Mouse (Mus musculus): ENCODE measurements around the gene Prelid1.

Prelid1 gene

DNA sequence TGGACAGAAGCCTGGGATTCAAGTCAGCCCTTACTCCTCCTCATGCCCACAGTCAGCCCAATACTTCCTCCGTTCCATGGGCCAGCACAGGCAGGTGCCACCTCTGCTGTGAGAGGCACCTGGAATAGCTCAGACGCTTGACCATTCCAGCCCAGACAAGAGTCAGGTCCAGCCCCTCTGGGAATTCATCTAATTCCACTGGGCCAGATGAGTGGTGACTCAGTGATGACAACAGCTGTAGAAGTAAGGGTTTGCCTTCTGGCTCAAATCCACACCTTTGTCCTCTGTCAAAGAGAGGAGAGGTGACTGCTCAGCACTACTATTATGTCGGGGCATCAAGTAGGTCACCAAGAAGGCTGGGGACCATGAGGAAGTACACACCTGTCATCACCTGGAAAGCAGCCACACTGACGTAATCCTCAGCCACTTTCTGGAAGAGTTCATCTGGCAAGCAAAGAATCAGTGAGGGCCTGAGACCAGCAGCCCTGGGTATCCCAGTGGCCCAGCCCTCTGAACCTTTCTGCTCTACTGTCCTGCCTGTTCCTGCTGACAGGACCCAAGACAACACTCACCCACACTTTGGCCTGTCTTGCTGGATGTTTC, at the start of gene Prelid1:
Gene Prelid1 (plus strand): TSS at position 570 of the 603 bp plus-strand sequence.
- DNase-seq (ENCODE audit: low spot score in 2 of 2): no peak

DNA sequence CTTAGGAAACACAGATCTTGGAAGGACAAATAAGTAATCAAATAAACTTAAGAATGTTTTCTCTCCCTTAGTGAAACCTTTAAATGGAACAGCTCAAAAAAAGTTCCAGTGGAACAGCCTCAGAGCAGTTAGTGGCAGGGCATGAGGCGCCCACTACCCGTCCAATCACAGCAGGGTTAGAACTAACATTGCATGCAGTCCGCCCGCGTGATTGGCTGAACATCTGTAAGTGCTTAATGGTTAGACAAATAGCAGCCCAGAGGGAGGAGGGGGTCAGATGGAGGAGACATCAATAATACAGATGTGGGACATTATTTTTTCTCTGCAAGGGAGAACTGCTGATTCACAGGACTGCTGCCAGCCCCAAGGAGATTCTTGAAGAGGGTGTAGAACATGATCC, 43.1 kb upstream of the Prelid1 start:
- DNase-seq (ENCODE audit: low spot score in 2 of 2): no peak

GRCm38 (mm10) chr13:55277646-55278045, 42.7 kb upstream of the Prelid1 start:
- DNase-seq (ENCODE audit: low spot score in 2 of 2): no peak

DNA sequence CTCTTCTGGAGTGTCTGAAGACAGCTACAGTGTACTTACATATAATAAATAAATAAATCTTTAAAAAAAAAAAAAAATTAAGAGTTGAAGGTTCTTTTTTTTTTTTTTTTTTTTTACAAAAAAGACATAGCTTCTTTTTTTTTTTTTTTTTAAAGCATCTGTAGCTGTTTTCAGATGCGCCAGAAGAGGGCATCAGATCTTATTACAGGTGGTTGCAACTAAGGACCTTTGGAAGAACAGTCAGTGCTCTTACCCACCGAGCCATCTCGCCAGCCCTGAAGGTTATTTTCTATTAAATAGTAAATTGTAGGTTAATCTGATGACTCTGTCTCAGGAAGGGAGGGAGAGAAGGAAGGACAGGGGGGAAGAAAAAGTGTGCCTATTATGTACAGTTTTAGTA, 31.4 kb upstream of the Prelid1 start:
- DNase-seq (ENCODE audit: low spot score in 2 of 2): no peak

GRCm38 (mm10) chr13:55296760-55297159, 23.5 kb upstream of the Prelid1 start:
- DNase-seq (ENCODE audit: low spot score in 2 of 2): no peak

- no peak for DNase-seq (ENCODE audit: low spot score in 2 of 2)
Measured at GRCm38 (mm10) chr13:55300913-55301312, 19.4 kb upstream of the Prelid1 start.

GRCm38 (mm10) chr13:55312028-55312630, 8.2 kb upstream of the Prelid1 start:
- no peak for DNase-seq (ENCODE audit: low spot score in 2 of 2)

- no peak for DNase-seq (ENCODE audit: low spot score in 2 of 2)
Measured at GRCm38 (mm10) chr13:55313051-55313450, 7.2 kb upstream of the Prelid1 start.

DNA sequence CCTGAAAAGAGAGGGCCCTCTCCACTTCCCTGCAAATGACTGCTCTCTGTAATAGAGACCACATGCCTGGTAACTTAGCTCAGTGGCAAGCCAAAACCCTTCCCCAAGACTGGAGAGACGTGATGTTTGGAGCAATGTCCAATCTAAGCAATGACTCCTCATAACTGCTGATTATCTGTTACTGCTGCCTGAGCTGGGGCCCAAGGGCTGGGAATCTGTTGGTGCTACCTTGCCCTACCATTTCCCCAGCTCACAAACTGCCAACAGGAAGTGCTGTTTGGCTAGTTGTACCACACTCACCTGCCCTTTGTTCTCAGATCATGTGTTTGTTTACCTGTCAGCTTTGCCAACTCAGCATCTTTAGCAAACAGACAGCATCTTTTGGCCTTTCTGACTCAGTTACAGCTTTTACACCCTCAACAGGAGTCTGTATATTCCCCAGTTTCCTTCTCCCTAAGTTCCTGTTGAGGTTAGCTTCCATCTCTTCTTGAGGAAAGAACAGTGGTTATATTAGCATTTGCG, 5.3 kb upstream of the Prelid1 start:
- no peak for DNase-seq (ENCODE audit: low spot score in 2 of 2)

GRCm38 (mm10) chr13:55318351-55318750, 1.9 kb upstream of the Prelid1 start:
- DNase-seq (ENCODE audit: low spot score in 2 of 2): no peak

DNA sequence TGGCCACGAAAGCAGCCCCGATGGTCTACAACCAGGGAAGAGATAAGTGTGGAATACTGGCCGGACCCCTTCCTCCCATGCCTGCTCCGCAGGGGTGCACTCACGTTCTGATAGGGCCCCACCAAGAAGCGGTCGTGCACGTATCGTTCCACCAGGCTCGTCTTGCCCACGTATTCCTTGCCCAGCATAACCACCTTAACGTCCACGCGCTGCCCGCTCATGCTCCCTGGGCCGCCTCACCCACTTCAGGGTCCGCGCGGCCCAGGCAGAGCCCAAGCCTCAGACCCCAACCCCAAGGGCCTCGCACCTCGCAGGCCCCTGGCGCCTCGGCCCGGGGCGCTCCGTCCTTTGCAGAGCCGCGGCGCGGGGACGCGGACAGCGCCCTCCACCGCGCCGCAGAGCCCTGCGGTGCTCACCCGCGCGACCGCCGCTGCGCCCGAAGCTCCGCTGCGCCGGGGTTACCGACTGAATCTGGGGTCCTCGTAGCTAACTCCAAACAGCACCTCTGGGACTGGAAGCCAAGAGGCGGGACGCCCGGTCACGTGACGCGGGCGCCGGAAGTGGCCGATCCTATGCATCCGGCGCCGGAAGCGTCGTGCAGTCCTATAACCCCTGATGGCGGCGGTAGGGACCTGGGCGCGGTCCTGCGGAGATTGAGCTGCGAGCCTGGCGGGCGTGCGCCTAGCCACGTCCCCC, 1.3 kb downstream of the Prelid1 start, which contains the start of gene Rab24:
Gene Rab24 (minus strand): TSS at position 513 of the 696 bp plus-strand sequence.
- peak; percentile 85 to 90 for DNase-seq (ENCODE audit: low spot score in 2 of 2)

DNA sequence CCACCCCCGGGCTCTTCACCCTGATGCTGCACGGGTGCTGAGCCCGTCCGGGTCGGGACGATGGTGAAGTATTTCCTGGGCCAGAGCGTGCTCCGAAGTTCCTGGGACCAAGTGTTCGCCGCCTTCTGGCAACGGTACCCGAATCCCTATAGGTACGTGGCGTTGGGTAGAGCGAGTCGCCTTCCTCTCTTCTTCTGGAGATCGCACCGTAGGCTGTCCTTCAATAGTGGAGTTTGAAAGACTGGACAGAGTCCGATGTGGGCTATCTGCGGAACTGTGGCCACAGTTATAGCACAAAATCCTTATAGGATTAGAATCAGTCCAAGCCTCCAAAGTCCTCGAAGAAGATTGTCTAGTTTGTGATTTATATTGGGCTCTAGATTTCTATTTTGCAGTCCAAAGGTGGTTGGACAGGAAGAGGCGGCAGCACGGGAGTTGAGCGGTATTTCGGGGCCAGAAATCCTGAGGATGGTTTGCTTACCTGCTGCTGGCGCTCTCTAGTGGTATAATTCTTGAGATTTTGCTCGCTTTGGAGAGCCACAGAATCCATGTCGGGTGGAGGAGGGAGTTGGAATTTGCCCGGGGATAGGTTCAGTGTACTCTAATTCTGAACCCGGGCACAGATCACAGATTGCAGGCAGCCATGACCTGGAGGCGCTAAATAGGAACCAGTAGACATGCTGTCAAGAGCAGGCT, 2.0 kb downstream of the Prelid1 start:
- DNase-seq (ENCODE audit: low spot score in 2 of 2): no peak

DNA sequence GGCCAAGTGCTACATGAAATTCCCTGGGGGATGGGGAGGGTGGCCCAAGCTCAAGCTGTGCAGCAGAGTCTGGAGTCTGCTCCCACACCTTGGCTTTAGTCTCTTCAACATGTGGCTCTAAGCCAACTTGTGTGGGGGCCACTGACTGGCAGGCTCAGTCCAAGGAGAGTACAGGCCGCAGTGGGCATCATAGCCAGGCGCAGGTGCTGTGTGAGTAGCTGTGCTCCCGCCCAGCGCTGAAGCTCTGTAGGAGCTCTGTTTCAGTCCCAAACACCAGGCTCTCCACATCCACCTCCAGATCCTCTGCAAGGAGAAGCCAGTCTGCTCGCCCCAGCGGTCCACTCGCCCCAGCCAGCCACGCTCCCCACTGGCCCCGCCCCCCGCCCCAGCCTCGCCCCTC, 5.3 kb downstream of the Prelid1 start:
- no peak for DNase-seq (ENCODE audit: low spot score in 2 of 2)

DNA sequence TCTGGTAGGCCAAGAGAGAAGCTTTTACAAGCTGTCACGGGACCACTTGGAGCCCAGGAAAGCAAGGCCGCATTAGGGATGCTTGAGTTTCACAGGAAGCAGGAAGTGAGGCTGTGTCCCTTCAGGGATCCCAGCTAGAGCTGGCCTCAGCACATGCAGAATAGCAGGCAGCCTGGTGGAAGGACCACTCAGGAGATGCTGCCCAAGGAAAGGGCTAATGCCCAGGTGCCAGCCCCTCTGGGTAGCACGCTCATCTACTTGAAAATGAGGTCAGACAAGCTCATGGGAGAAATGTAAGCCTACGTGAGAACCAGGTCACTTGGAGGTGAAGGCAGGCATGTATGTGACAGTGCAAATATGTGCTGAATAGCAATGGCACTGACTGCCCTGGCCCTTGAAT, 6.9 kb downstream of the Prelid1 start:
- DNase-seq (ENCODE audit: low spot score in 2 of 2): no peak

DNA sequence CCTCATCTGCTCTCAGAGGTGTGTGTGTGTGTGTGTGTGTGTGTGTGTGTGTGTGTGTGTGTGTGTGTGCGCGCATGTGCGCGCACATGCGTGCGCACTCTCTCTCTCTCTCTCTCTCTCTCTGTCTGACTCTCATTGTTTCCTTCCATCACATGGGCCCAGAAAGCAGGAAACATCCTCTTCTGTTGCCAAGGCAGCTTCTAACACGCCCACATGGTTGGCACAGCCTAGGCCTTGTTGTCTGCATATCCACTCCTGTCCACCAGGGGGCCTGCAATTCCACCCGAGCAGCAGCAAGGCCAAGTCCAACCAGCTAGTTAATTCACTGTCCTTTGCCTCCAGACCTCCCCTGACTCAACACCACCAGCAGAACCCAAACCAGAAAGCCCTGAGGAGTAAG, 7.3 kb downstream of the Prelid1 start:
- peak; percentile 76 to 82 for DNase-seq (ENCODE audit: low spot score in 2 of 2)

GRCm38 (mm10) chr13:55328171-55328570, 7.9 kb downstream of the Prelid1 start:
- DNase-seq (ENCODE audit: low spot score in 2 of 2): no peak

- no peak for DNase-seq (ENCODE audit: low spot score in 2 of 2)
Measured at GRCm38 (mm10) chr13:55328641-55329040, 8.3 kb downstream of the Prelid1 start.

DNA sequence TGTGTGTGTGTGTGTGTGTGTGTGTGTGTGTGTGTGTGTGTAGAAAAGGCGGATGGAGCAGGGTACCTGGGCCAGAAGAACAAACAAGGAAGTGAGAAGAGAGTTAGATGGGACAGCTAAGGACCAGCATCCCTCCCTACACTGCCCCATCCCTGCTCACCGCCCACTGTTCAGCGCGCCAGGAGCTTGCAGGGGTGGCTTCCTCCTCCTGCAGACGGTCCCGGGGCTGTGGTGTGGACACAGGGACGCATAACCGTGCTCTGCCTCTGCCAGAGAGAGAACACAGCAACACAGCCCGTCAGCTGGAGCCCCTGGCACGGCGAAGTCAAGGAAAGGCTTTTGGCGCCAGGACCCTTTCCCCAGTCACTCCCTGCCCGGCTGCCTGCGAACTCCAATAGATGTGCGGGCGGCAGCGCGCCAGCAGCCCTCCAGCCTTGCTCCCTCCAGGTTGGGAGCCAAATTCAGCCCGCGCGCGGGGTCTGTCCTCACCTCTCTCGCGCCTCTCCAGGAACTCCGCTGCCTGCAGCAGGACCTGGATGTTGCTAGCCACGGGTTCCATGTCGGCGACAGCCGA, 8.9 kb downstream of the Prelid1 start:
- DNase-seq (ENCODE audit: low spot score in 2 of 2): peak in 1 of 2 experiments; percentile 49

GRCm38 (mm10) chr13:55329683-55330566, 9.6 kb downstream of the Prelid1 start, which contains the start of gene Mxd3:
Gene Mxd3, minus strand, starts transcription at chr13:55329823.
- DNase-seq (ENCODE audit: low spot score in 2 of 2): peak; percentile 83 to 86

GRCm38 (mm10) chr13:55330567-55331400, 10.5 kb downstream of the Prelid1 start:
- DNase-seq (ENCODE audit: low spot score in 2 of 2): no peak

All from urinary bladder, postnatal 4 days (tissue).